Mouse (Mus musculus): ENCODE data around the gene Klk7. TPM values are rescaled to one million over a fixed set of nuclear protein-coding genes. Genes with fewer than 3 reads are reported as not detected.

Gene Klk7
- not detected in 2 replicates for total RNA-seq (2014; rRNA removed; ENCODE audit: low replicate concordance)
- polyA plus RNA-seq (2015; fragmentation: Nextera tagmentation; extraction: Ambion mirVana): 0.05 TPM in 1 of 2 replicates, not detected in the other

- WGBS: 47% methylated on average over 5 of the region's 5 CpGs
Observed at GRCm38 (mm10) chr7:43810994-43811393, at the start of gene Klk7. Gene Klk7, plus strand, starts transcription at chr7:43811294.

DNA sequence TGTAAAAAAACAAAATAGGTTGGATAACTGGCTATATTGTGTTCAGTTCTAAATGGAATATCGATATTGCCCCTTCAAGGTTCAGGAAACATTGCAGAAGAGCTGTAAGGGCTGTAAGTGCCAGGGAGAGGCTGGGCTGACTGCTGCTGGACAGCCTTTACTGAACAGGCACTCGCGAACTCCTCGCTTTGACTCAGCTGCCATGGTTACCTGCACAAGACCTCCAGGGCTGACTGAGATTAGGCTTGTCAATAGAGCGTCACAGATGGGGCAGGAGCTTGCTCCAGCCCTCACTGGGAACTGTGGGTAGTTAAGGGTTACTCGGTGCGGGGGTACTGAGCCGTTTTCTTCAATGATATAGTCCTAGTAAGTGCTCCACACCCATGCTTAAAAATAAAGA is 44.6 kb upstream of the Klk7 start:
- no peak overlapping the region for H3K9ac ChIP-seq (replicated peaks; ENCODE audit: low read depth, low read length)
- TF ChIP-seq EP300 (IDR thresholded peaks at IDR 0.05; ENCODE audit: low read depth): no peak
- no peak for TF ChIP-seq CTCF (IDR thresholded peaks at IDR 0.05; ENCODE audit: low read depth)
- DNase-seq (ENCODE audit: low spot score) (no peak), ATAC-seq (ENCODE audit: insufficient read depth, low read depth) (no peak)
- no peak overlapping the region for H3K4me2 ChIP-seq (ENCODE audit: low read depth, low read length)
- WGBS: 40% methylated on average over 8 of the region's 8 CpGs
- H3K4me1 ChIP-seq (ENCODE audit: control insufficient read depth, insufficient read depth): no peaks in the 10 kb centered on the region
- no peaks in the 10 kb centered on the region for H3K9me3 ChIP-seq (replicated peaks; ENCODE audit: control insufficient read depth, low read length)
- no peaks in the 10 kb centered on the region for H3K27me3 ChIP-seq (ENCODE audit: control insufficient read depth, insufficient read depth, low read length)
- no peaks in the 10 kb centered on the region for H3K36me3 ChIP-seq (replicated peaks; ENCODE audit: control insufficient read depth, insufficient read depth, low read length)
- H3K27ac ChIP-seq (ENCODE audit: low read depth): no peak overlapping the region
- H3K4me3 ChIP-seq (ENCODE audit: low read depth, low read length): no peak overlapping the region

More at GRCm38 (mm10) chr7:43810994-43811393, at the start of gene Klk7:
- Histone ChIP-seq H3K4me1 (ENCODE audit: control insufficient read depth, insufficient read depth) (no peaks in the 10 kb centered on the region), H3K36me3 (replicated peaks; ENCODE audit: control insufficient read depth, insufficient read depth, low read length) (no peaks in the 10 kb centered on the region), H3K9me3 (replicated peaks; ENCODE audit: control insufficient read depth, low read length) (no peaks in the 10 kb centered on the region), H3K27ac (ENCODE audit: low read depth) (no peak within 1 kb of the TSS), H3K4me2 (ENCODE audit: low read depth, low read length) (no peak within 1 kb of the TSS), H3K27me3 (ENCODE audit: control insufficient read depth, insufficient read depth, low read length) (0 out of 2 replicates have a peak, but pooled peaks cover 2% of the 10 kb centered on the region), H3K9ac (replicated peaks; ENCODE audit: low read depth, low read length) (no peak within 1 kb of the TSS), H3K4me3 (ENCODE audit: low read depth, low read length) (no peak within 1 kb of the TSS)
- ATAC-seq (ENCODE audit: insufficient read depth, low read depth) (no peak), DNase-seq (ENCODE audit: low spot score) (no peak)
- no peak for TF ChIP-seq EP300 (IDR thresholded peaks at IDR 0.05; ENCODE audit: low read depth)
- TF ChIP-seq CTCF (IDR thresholded peaks at IDR 0.05; ENCODE audit: low read depth): no peak

GRCm38 (mm10) chr7:43768597-43768996 is 42.5 kb upstream of the Klk7 start, which contains the start of gene Klk12:
Gene Klk12, plus strand, starts transcription at chr7:43768897.
- TF ChIP-seq EP300 (IDR thresholded peaks at IDR 0.05; ENCODE audit: low read depth): no peak
- TF ChIP-seq CTCF (IDR thresholded peaks at IDR 0.05; ENCODE audit: low read depth): no peak
- Histone ChIP-seq H3K36me3 (replicated peaks; ENCODE audit: control insufficient read depth, insufficient read depth, low read length) (no peaks in the 10 kb centered on the region), H3K4me2 (ENCODE audit: low read depth, low read length) (no peak within 1 kb of the TSS), H3K4me1 (ENCODE audit: control insufficient read depth, insufficient read depth) (no peaks in the 10 kb centered on the region), H3K4me3 (ENCODE audit: low read depth, low read length) (no peak within 1 kb of the TSS), H3K27me3 (ENCODE audit: control insufficient read depth, insufficient read depth, low read length) (no peaks in the 10 kb centered on the region), H3K27ac (ENCODE audit: low read depth) (no peak within 1 kb of the TSS), H3K9me3 (replicated peaks; ENCODE audit: control insufficient read depth, low read length) (no peaks in the 10 kb centered on the region), H3K9ac (replicated peaks; ENCODE audit: low read depth, low read length) (no peak within 1 kb of the TSS)
- DNase-seq (ENCODE audit: low spot score): no peak
- ATAC-seq (ENCODE audit: insufficient read depth, low read depth): no peak
- 63% methylated on average over 4 of the region's 4 CpGs for WGBS

GRCm38 (mm10) chr7:43769636-43770035 is 41.5 kb upstream of the Klk7 start:
- no peak overlapping the region for H3K4me2 ChIP-seq (ENCODE audit: low read depth, low read length)
- H3K27ac ChIP-seq (ENCODE audit: low read depth): no peak overlapping the region
- no peak for TF ChIP-seq CTCF (IDR thresholded peaks at IDR 0.05; ENCODE audit: low read depth)
- ATAC-seq (ENCODE audit: insufficient read depth, low read depth): no peak
- no peak overlapping the region for H3K9ac ChIP-seq (replicated peaks; ENCODE audit: low read depth, low read length)
- H3K4me3 ChIP-seq (ENCODE audit: low read depth, low read length): no peak overlapping the region
- H3K27me3 ChIP-seq (ENCODE audit: control insufficient read depth, insufficient read depth, low read length): no peaks in the 10 kb centered on the region
- no peaks in the 10 kb centered on the region for H3K9me3 ChIP-seq (replicated peaks; ENCODE audit: control insufficient read depth, low read length)
- DNase-seq (ENCODE audit: low spot score): no peak
- H3K4me1 ChIP-seq (ENCODE audit: control insufficient read depth, insufficient read depth): no peaks in the 10 kb centered on the region
- no peaks in the 10 kb centered on the region for H3K36me3 ChIP-seq (replicated peaks; ENCODE audit: control insufficient read depth, insufficient read depth, low read length)
- WGBS: 83% methylated on average over 8 of the region's 8 CpGs

GRCm38 (mm10) chr7:43770701-43771100 is 40.4 kb upstream of the Klk7 start:
- Histone ChIP-seq H3K27me3 (ENCODE audit: control insufficient read depth, insufficient read depth, low read length) (no peaks in the 10 kb centered on the region), H3K4me1 (ENCODE audit: control insufficient read depth, insufficient read depth) (no peaks in the 10 kb centered on the region), H3K27ac (ENCODE audit: low read depth) (no peak overlapping the region), H3K9me3 (replicated peaks; ENCODE audit: control insufficient read depth, low read length) (no peaks in the 10 kb centered on the region), H3K4me2 (ENCODE audit: low read depth, low read length) (no peak overlapping the region), H3K9ac (replicated peaks; ENCODE audit: low read depth, low read length) (no peak overlapping the region), H3K4me3 (ENCODE audit: low read depth, low read length) (no peak overlapping the region), H3K36me3 (replicated peaks; ENCODE audit: control insufficient read depth, insufficient read depth, low read length) (no peaks in the 10 kb centered on the region)
- DNase-seq (ENCODE audit: low spot score) (no peak), ATAC-seq (ENCODE audit: insufficient read depth, low read depth) (no peak)
- 87% methylated on average over 10 of the region's 10 CpGs for WGBS
- no peak for TF ChIP-seq EP300 (IDR thresholded peaks at IDR 0.05; ENCODE audit: low read depth)
- TF ChIP-seq CTCF (IDR thresholded peaks at IDR 0.05; ENCODE audit: low read depth): no peak

DNA sequence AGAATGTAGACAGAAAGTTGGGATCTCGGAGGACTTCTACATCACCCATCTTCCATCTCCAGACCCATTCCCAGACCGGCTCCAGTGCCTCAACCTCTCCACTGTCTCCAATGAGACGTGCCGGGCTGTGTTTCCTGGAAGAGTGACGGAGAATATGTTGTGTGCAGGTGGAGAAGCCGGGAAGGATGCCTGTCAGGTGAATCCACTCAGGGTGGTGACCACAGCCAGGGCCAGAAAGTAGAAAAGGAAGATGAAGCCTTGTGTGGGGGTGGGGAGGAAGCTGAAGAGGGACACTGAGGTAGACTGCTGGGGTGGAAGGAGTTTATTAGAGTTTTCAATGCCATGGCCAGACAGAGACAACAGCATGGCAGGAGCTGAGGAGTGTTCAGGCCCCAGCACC is 39.2 kb upstream of the Klk7 start:
- Histone ChIP-seq H3K4me3 (ENCODE audit: low read depth, low read length) (no peak overlapping the region), H3K4me2 (ENCODE audit: low read depth, low read length) (no peak overlapping the region), H3K36me3 (replicated peaks; ENCODE audit: control insufficient read depth, insufficient read depth, low read length) (no peaks in the 10 kb centered on the region), H3K9ac (replicated peaks; ENCODE audit: low read depth, low read length) (no peak overlapping the region), H3K27me3 (ENCODE audit: control insufficient read depth, insufficient read depth, low read length) (no peaks in the 10 kb centered on the region), H3K9me3 (replicated peaks; ENCODE audit: control insufficient read depth, low read length) (no peaks in the 10 kb centered on the region), H3K4me1 (ENCODE audit: control insufficient read depth, insufficient read depth) (no peaks in the 10 kb centered on the region), H3K27ac (ENCODE audit: low read depth) (no peak overlapping the region)
- no peak for ATAC-seq (ENCODE audit: insufficient read depth, low read depth)
- TF ChIP-seq EP300 (IDR thresholded peaks at IDR 0.05; ENCODE audit: low read depth) (no peak), CTCF (IDR thresholded peaks at IDR 0.05; ENCODE audit: low read depth) (no peak)
- whole genome bisulfite sequencing: 87% methylated on average over 6 of the region's 6 CpGs
- DNase-seq (ENCODE audit: low spot score): no peak

Measured in heart, postnatal 0 days (tissue).